Mouse (Mus musculus): ENCODE results near the gene Dpm1. TPM values are rescaled to one million over a fixed set of nuclear protein-coding genes. Genes with fewer than 3 reads are reported as not detected.

Dpm1 gene
- total and polyA plus RNA-seq, 2 experiments from 2014 or later: 108 to 141 TPM

GRCm38 (mm10) chr2:168168892-168169799 lies 61.2 kb downstream of the Dpm1 start:
- peak overlapping the region; percentile 44 for H3K4me3 ChIP-seq (ENCODE audit: low read depth, low read length)
- ATAC-seq (ENCODE audit: insufficient read depth, low read depth) (no peak), DNase-seq (ENCODE audit: low spot score) (no peak)
- peak overlapping the region; percentile 75 for H3K27ac ChIP-seq (ENCODE audit: low read depth)
- peaks cover 19% of the 10 kb centered on the region for H3K4me1 ChIP-seq (ENCODE audit: control insufficient read depth, insufficient read depth)
- H3K4me2 ChIP-seq (ENCODE audit: low read depth, low read length): peak overlapping the region; percentile 65
- H3K9ac ChIP-seq (replicated peaks; ENCODE audit: low read depth, low read length): peak overlapping the region; percentile 42; the same call in 1 of the 2 replicates
- no peaks in the 10 kb centered on the region for H3K27me3 ChIP-seq (ENCODE audit: control insufficient read depth, insufficient read depth, low read length)
- TF ChIP-seq EP300 (IDR thresholded peaks at IDR 0.05; ENCODE audit: low read depth): no peak
- TF ChIP-seq CTCF (IDR thresholded peaks at IDR 0.05; ENCODE audit: low read depth): no peak
- H3K36me3 ChIP-seq (replicated peaks; ENCODE audit: control insufficient read depth, insufficient read depth, low read length): no peaks in the 10 kb centered on the region
- 57% methylated on average over 9 of the region's 9 CpGs for WGBS
- H3K9me3 ChIP-seq (replicated peaks; ENCODE audit: control insufficient read depth, low read length): no peaks in the 10 kb centered on the region

GRCm38 (mm10) chr2:168167781-168168180 lies 62.6 kb downstream of the Dpm1 start:
- ATAC-seq (ENCODE audit: insufficient read depth, low read depth): no peak
- no peaks in the 10 kb centered on the region for H3K27me3 ChIP-seq (ENCODE audit: control insufficient read depth, insufficient read depth, low read length)
- TF ChIP-seq CTCF (IDR thresholded peaks at IDR 0.05; ENCODE audit: low read depth) (no peak), EP300 (IDR thresholded peaks at IDR 0.05; ENCODE audit: low read depth) (no peak)
- WGBS: 33% methylated on average over 3 of the region's 3 CpGs
- H3K36me3 ChIP-seq (replicated peaks; ENCODE audit: control insufficient read depth, insufficient read depth, low read length): no peaks in the 10 kb centered on the region
- no peak overlapping the region for H3K4me3 ChIP-seq (ENCODE audit: low read depth, low read length)
- no peak overlapping the region for H3K27ac ChIP-seq (ENCODE audit: low read depth)
- no peaks in the 10 kb centered on the region for H3K9me3 ChIP-seq (replicated peaks; ENCODE audit: control insufficient read depth, low read length)
- no peak overlapping the region for H3K4me2 ChIP-seq (ENCODE audit: low read depth, low read length)
- peaks cover 19% of the 10 kb centered on the region for H3K4me1 ChIP-seq (ENCODE audit: control insufficient read depth, insufficient read depth)
- no peak overlapping the region for H3K9ac ChIP-seq (replicated peaks; ENCODE audit: low read depth, low read length)
- DNase-seq (ENCODE audit: low spot score): no peak

- no peak overlapping the region for H3K27ac ChIP-seq (ENCODE audit: low read depth)
- DNase-seq (ENCODE audit: low spot score) (no peak), ATAC-seq (ENCODE audit: insufficient read depth, low read depth) (no peak)
- no peak overlapping the region for H3K9ac ChIP-seq (replicated peaks; ENCODE audit: low read depth, low read length)
- H3K27me3 ChIP-seq (ENCODE audit: control insufficient read depth, insufficient read depth, low read length): no peaks in the 10 kb centered on the region
- no peaks in the 10 kb centered on the region for H3K36me3 ChIP-seq (replicated peaks; ENCODE audit: control insufficient read depth, insufficient read depth, low read length)
- no peak overlapping the region for H3K4me2 ChIP-seq (ENCODE audit: low read depth, low read length)
- no peak overlapping the region for H3K4me3 ChIP-seq (ENCODE audit: low read depth, low read length)
- 50% methylated on average over 21 of the region's 21 CpGs for WGBS
- no peaks in the 10 kb centered on the region for H3K9me3 ChIP-seq (replicated peaks; ENCODE audit: control insufficient read depth, low read length)
- TF ChIP-seq EP300 (IDR thresholded peaks at IDR 0.05; ENCODE audit: low read depth) (no peak), CTCF (IDR thresholded peaks at IDR 0.05; ENCODE audit: low read depth) (no peak)
- H3K4me1 ChIP-seq (ENCODE audit: control insufficient read depth, insufficient read depth): peaks cover 19% of the 10 kb centered on the region
Observed at GRCm38 (mm10) chr2:168166750-168167460, 63.5 kb downstream of the Dpm1 start.

GRCm38 (mm10) chr2:168161978-168162377 lies 68.4 kb downstream of the Dpm1 start:
- Histone ChIP-seq H3K4me3 (ENCODE audit: low read depth, low read length) (peak overlapping the region; percentile 34), H3K27me3 (ENCODE audit: control insufficient read depth, insufficient read depth, low read length) (no peaks in the 10 kb centered on the region), H3K9ac (replicated peaks; ENCODE audit: low read depth, low read length) (peak overlapping the region; percentile 57), H3K4me2 (ENCODE audit: low read depth, low read length) (peak overlapping the region; percentile 61), H3K4me1 (ENCODE audit: control insufficient read depth, insufficient read depth) (no peaks in the 10 kb centered on the region), H3K36me3 (replicated peaks; ENCODE audit: control insufficient read depth, insufficient read depth, low read length) (no peaks in the 10 kb centered on the region), H3K27ac (ENCODE audit: low read depth) (peak overlapping the region; percentile 69; the same call in 1 of the 2 replicates), H3K9me3 (replicated peaks; ENCODE audit: control insufficient read depth, low read length) (no peaks in the 10 kb centered on the region)
- TF ChIP-seq CTCF (IDR thresholded peaks at IDR 0.05; ENCODE audit: low read depth) (no peak), EP300 (IDR thresholded peaks at IDR 0.05; ENCODE audit: low read depth) (no peak)
- 8% methylated on average over 14 of the region's 14 CpGs for WGBS
- DNase-seq (ENCODE audit: low spot score) (no peak), ATAC-seq (ENCODE audit: insufficient read depth, low read depth) (0 out of 2 replicates have a peak, but pooled peaks have one; percentile 9)

- ATAC-seq (ENCODE audit: insufficient read depth, low read depth): peak; percentile 47
- peak; percentile 41 for DNase-seq (ENCODE audit: low spot score)
- H3K36me3 ChIP-seq (replicated peaks; ENCODE audit: control insufficient read depth, insufficient read depth, low read length): no peaks in the 10 kb centered on the region
- H3K9ac ChIP-seq (replicated peaks; ENCODE audit: low read depth, low read length): peak overlapping the region; percentile 57
- H3K4me1 ChIP-seq (ENCODE audit: control insufficient read depth, insufficient read depth): no peaks in the 10 kb centered on the region
- TF ChIP-seq CTCF (IDR thresholded peaks at IDR 0.05; ENCODE audit: low read depth) (no peak), EP300 (IDR thresholded peaks at IDR 0.05; ENCODE audit: low read depth) (no peak)
- no peaks in the 10 kb centered on the region for H3K9me3 ChIP-seq (replicated peaks; ENCODE audit: control insufficient read depth, low read length)
- WGBS: 1% methylated on average over 11 of the region's 11 CpGs
- no peaks in the 10 kb centered on the region for H3K27me3 ChIP-seq (ENCODE audit: control insufficient read depth, insufficient read depth, low read length)
- H3K4me3 ChIP-seq (ENCODE audit: low read depth, low read length): peak overlapping the region; percentile 34
- H3K4me2 ChIP-seq (ENCODE audit: low read depth, low read length): peak overlapping the region; percentile 61
- H3K27ac ChIP-seq (ENCODE audit: low read depth): peak overlapping the region; percentile 69
Observed at GRCm38 (mm10) chr2:168161514-168161971, 68.8 kb downstream of the Dpm1 start.

Data from heart, postnatal 0 days (tissue).